Mouse (Mus musculus): ENCODE measurements around the gene Ush1c. TPM values are rescaled to one million over a fixed set of nuclear protein-coding genes. Genes with fewer than 3 reads are reported as not detected.
"Not testable (repeated sequence)": the region's sequence is repeated elsewhere in the genome, so short reads cannot be mapped to it uniquely, and the experiment has no call there.

Gene Ush1c
- total RNA-seq, 1 experiment from 2014 or later, result not detected

- ATAC-seq (replicated peaks; ENCODE audit: insufficient number of reproducible peaks, low FRiP score, low TSS enrichment, poor library complexity, severe bottlenecking), result no peak
Measured at GRCm38 (mm10) chr7:46216481-46216880, 21.8 kb downstream of the Ush1c start.

- ATAC-seq (replicated peaks; ENCODE audit: insufficient number of reproducible peaks, low FRiP score, low TSS enrichment, poor library complexity, severe bottlenecking), result no peak
Measured at GRCm38 (mm10) chr7:46210276-46210675, 28.0 kb downstream of the Ush1c start.

GRCm38 (mm10) chr7:46208131-46208530 lies 30.2 kb downstream of the Ush1c start:
- ATAC-seq (replicated peaks; ENCODE audit: insufficient number of reproducible peaks, low FRiP score, low TSS enrichment, poor library complexity, severe bottlenecking), result no peak

- ATAC-seq (replicated peaks; ENCODE audit: insufficient number of reproducible peaks, low FRiP score, low TSS enrichment, poor library complexity, severe bottlenecking), result no peak
Measured at GRCm38 (mm10) chr7:46204775-46205174, 33.5 kb downstream of the Ush1c start.

- no peak for ATAC-seq (replicated peaks; ENCODE audit: insufficient number of reproducible peaks, low FRiP score, low TSS enrichment, poor library complexity, severe bottlenecking)
Measured at GRCm38 (mm10) chr7:46204046-46204471, 34.2 kb downstream of the Ush1c start.

GRCm38 (mm10) chr7:46201649-46202048 lies 36.7 kb downstream of the Ush1c start:
- ATAC-seq (replicated peaks; ENCODE audit: insufficient number of reproducible peaks, low FRiP score, low TSS enrichment, poor library complexity, severe bottlenecking), result no peak

- ATAC-seq (replicated peaks; ENCODE audit: insufficient number of reproducible peaks, low FRiP score, low TSS enrichment, poor library complexity, severe bottlenecking), result no peak
Measured at GRCm38 (mm10) chr7:46200021-46200420, 38.3 kb downstream of the Ush1c start.

- ATAC-seq (replicated peaks; ENCODE audit: insufficient number of reproducible peaks, low FRiP score, low TSS enrichment, poor library complexity, severe bottlenecking), result no peak
Measured at GRCm38 (mm10) chr7:46195356-46195755, 42.9 kb downstream of the Ush1c start.

GRCm38 (mm10) chr7:46184232-46184631 lies 54.1 kb downstream of the Ush1c start:
- no peak for ATAC-seq (replicated peaks; ENCODE audit: insufficient number of reproducible peaks, low FRiP score, low TSS enrichment, poor library complexity, severe bottlenecking)

- no peak for ATAC-seq (replicated peaks; ENCODE audit: insufficient number of reproducible peaks, low FRiP score, low TSS enrichment, poor library complexity, severe bottlenecking)
Measured at GRCm38 (mm10) chr7:46181590-46181989, 56.7 kb downstream of the Ush1c start.

GRCm38 (mm10) chr7:46179431-46180275 lies 58.6 kb downstream of the Ush1c start, which contains the start of gene Abcc8:
TSS of gene Abcc8 (minus strand) at chr7:46180033.
- no peak for ATAC-seq (replicated peaks; ENCODE audit: insufficient number of reproducible peaks, low FRiP score, low TSS enrichment, poor library complexity, severe bottlenecking)

- ATAC-seq (replicated peaks; ENCODE audit: insufficient number of reproducible peaks, low FRiP score, low TSS enrichment, poor library complexity, severe bottlenecking), result not testable (repeated sequence)
Measured at GRCm38 (mm10) chr7:46168980-46169379, 69.3 kb downstream of the Ush1c start.

- no peak for ATAC-seq (replicated peaks; ENCODE audit: insufficient number of reproducible peaks, low FRiP score, low TSS enrichment, poor library complexity, severe bottlenecking)
Measured at GRCm38 (mm10) chr7:46168402-46168801, 69.9 kb downstream of the Ush1c start.

- ATAC-seq (replicated peaks; ENCODE audit: insufficient number of reproducible peaks, low FRiP score, low TSS enrichment, poor library complexity, severe bottlenecking), result no peak
Measured at GRCm38 (mm10) chr7:46167901-46168300, 70.4 kb downstream of the Ush1c start.

GRCm38 (mm10) chr7:46165876-46166275 lies 72.4 kb downstream of the Ush1c start:
- no peak for ATAC-seq (replicated peaks; ENCODE audit: insufficient number of reproducible peaks, low FRiP score, low TSS enrichment, poor library complexity, severe bottlenecking)

GRCm38 (mm10) chr7:46162731-46163130 lies 75.6 kb downstream of the Ush1c start:
- ATAC-seq (replicated peaks; ENCODE audit: insufficient number of reproducible peaks, low FRiP score, low TSS enrichment, poor library complexity, severe bottlenecking), result no peak

- ATAC-seq (replicated peaks; ENCODE audit: insufficient number of reproducible peaks, low FRiP score, low TSS enrichment, poor library complexity, severe bottlenecking), result no peak
Measured at GRCm38 (mm10) chr7:46162132-46162727, 76.1 kb downstream of the Ush1c start.

GRCm38 (mm10) chr7:46161615-46162014 lies 76.7 kb downstream of the Ush1c start:
- ATAC-seq (replicated peaks; ENCODE audit: insufficient number of reproducible peaks, low FRiP score, low TSS enrichment, poor library complexity, severe bottlenecking), result no peak

GRCm38 (mm10) chr7:46157746-46158145 lies 80.6 kb downstream of the Ush1c start:
- ATAC-seq (replicated peaks; ENCODE audit: insufficient number of reproducible peaks, low FRiP score, low TSS enrichment, poor library complexity, severe bottlenecking), result no peak
